Mouse (Mus musculus) neutrophil, adult 59 days (primary cell): ENCODE results near the gene Rprml. TPM values are rescaled to one million over a fixed set of nuclear protein-coding genes. Genes with fewer than 3 reads are reported as not detected.

Source experiments
- total RNA-seq, 2 experiments: library from RNA; stranded (reverse); gene quantifications; 1 replicate in 1 of 2; 2 replicates in 1 of 2; pipeline ENCODE4 v1.2.4; 2023

Gene Rprml
- total RNA-seq: not detected

GRCm38 (mm10) chr11:103649301-103649982, at the start of gene Rprml:
Gene Rprml (plus strand): TSS chr11:103649570.

GRCm38 (mm10) chr11:103621040-103621439, 28.3 kb upstream of the Rprml start, which contains the start of gene Gm884:
Gene Gm884 (minus strand): TSS chr11:103621140.

GRCm38 (mm10) chr11:103638790-103639189, 10.6 kb upstream of the Rprml start, which contains the start of gene Lyzl6:
Gene Lyzl6 (minus strand): TSS chr11:103638890.

GRCm38 (mm10) chr11:103697565-103698176, 48.3 kb downstream of the Rprml start, which contains the start of gene Gosr2:
Gene Gosr2 (minus strand): TSS chr11:103697898.

Other genes starting within 250 kb of the Rprml start
- 10 to 100 TPM; 47.6 to 51.5 TPM for gene Plekhm1, start 236.9 kb upstream of the Rprml start, total RNA-seq
- not detected for gene Lrrc37a, start 145.0 kb upstream of the Rprml start, total RNA-seq
- not detected for gene Gm884, start 28.4 kb upstream of the Rprml start, total RNA-seq
- not detected for gene Lyzl6, start 10.7 kb upstream of the Rprml start, total RNA-seq
- 10 to 100 TPM; 44.0 to 46.4 TPM for gene Gosr2, start 48.3 kb downstream of the Rprml start, total RNA-seq
- gene Wnt9b, start 100.3 kb downstream of the Rprml start, total RNA-seq: not detected
- gene Wnt3, start 124.6 kb downstream of the Rprml start, total RNA-seq: not detected